Mouse (Mus musculus): Measurements from ENCODE around the gene Cdh13. TPM values are rescaled to one million over a fixed set of nuclear protein-coding genes. Genes with fewer than 3 reads are reported as not detected.
A peak's percentile ranks its signal among the peaks of the same experiment; 100 is the strongest.

Gene Cdh13
- polyA plus RNA-seq, 1 experiment from 2014 or later, result 5.6 TPM

- Histone ChIP-seq H3K27me3 (replicated peaks; ENCODE audit: control insufficient read depth, insufficient read depth, low read length) (no peaks in the 10 kb centered on the region), H3K9ac (ENCODE audit: low read depth, low read length) (no peak overlapping the region), H3K4me1 (replicated peaks; ENCODE audit: control insufficient read depth, insufficient read depth, low read length) (no peaks in the 10 kb centered on the region), H3K9me3 (ENCODE audit: control insufficient read depth) (no peaks in the 10 kb centered on the region), H3K4me2 (replicated peaks; ENCODE audit: low read depth) (no peak overlapping the region), H3K27ac (ENCODE audit: low read depth, low read length) (no peak overlapping the region), H3K4me3 (ENCODE audit: low read depth, low read length) (no peak overlapping the region), H3K36me3 (ENCODE audit: control insufficient read depth, insufficient read depth) (no peaks in the 10 kb centered on the region)
- 72% methylated on average over 3 of the region's 3 CpGs for WGBS
- no peak for ATAC-seq
- TF ChIP-seq CTCF (IDR thresholded peaks at IDR 0.05; ENCODE audit: low read depth), result no peak
Measured at GRCm38 (mm10) chr8:118849515-118849914, 566.0 kb downstream of the Cdh13 start.

- Histone ChIP-seq H3K27ac (ENCODE audit: low read depth, low read length) (no peak overlapping the region), H3K36me3 (ENCODE audit: control insufficient read depth, insufficient read depth) (no peaks in the 10 kb centered on the region), H3K9me3 (ENCODE audit: control insufficient read depth) (no peaks in the 10 kb centered on the region), H3K9ac (ENCODE audit: low read depth, low read length) (no peak overlapping the region), H3K4me1 (replicated peaks; ENCODE audit: control insufficient read depth, insufficient read depth, low read length) (no peaks in the 10 kb centered on the region), H3K27me3 (replicated peaks; ENCODE audit: control insufficient read depth, insufficient read depth, low read length) (no peaks in the 10 kb centered on the region), H3K4me3 (ENCODE audit: low read depth, low read length) (no peak overlapping the region), H3K4me2 (replicated peaks; ENCODE audit: low read depth) (no peak overlapping the region)
- no peak for ATAC-seq
- 29% methylated on average over 6 of the region's 6 CpGs for WGBS
- peak; percentile 92 for TF ChIP-seq CTCF (IDR thresholded peaks at IDR 0.05; ENCODE audit: low read depth)
Measured at GRCm38 (mm10) chr8:118850381-118850780, 566.8 kb downstream of the Cdh13 start.

- no peaks in the 10 kb centered on the region for H3K36me3 ChIP-seq (ENCODE audit: control insufficient read depth, insufficient read depth)
- no peaks in the 10 kb centered on the region for H3K9me3 ChIP-seq (ENCODE audit: control insufficient read depth)
- H3K4me2 ChIP-seq (replicated peaks; ENCODE audit: low read depth), result no peak overlapping the region
- no peak for TF ChIP-seq CTCF (IDR thresholded peaks at IDR 0.05; ENCODE audit: low read depth)
- whole genome bisulfite sequencing, result 97% methylated on average over 10 of the region's 10 CpGs
- H3K27ac ChIP-seq (ENCODE audit: low read depth, low read length), result no peak overlapping the region
- H3K4me3 ChIP-seq (ENCODE audit: low read depth, low read length), result no peak overlapping the region
- no peaks in the 10 kb centered on the region for H3K27me3 ChIP-seq (replicated peaks; ENCODE audit: control insufficient read depth, insufficient read depth, low read length)
- H3K4me1 ChIP-seq (replicated peaks; ENCODE audit: control insufficient read depth, insufficient read depth, low read length), result no peaks in the 10 kb centered on the region
- H3K9ac ChIP-seq (ENCODE audit: low read depth, low read length), result no peak overlapping the region
- no peak for ATAC-seq
Measured at GRCm38 (mm10) chr8:118851361-118851760, 567.8 kb downstream of the Cdh13 start.

- H3K9ac ChIP-seq (ENCODE audit: low read depth, low read length), result no peak overlapping the region
- 79% methylated on average over 12 of the region's 12 CpGs for WGBS
- no peak for TF ChIP-seq CTCF (IDR thresholded peaks at IDR 0.05; ENCODE audit: low read depth)
- ATAC-seq, result no peak
- no peaks in the 10 kb centered on the region for H3K9me3 ChIP-seq (ENCODE audit: control insufficient read depth)
- no peak overlapping the region for H3K27ac ChIP-seq (ENCODE audit: low read depth, low read length)
- no peak overlapping the region for H3K4me3 ChIP-seq (ENCODE audit: low read depth, low read length)
- H3K4me2 ChIP-seq (replicated peaks; ENCODE audit: low read depth), result no peak overlapping the region
- H3K36me3 ChIP-seq (ENCODE audit: control insufficient read depth, insufficient read depth), result no peaks in the 10 kb centered on the region
- no peaks in the 10 kb centered on the region for H3K27me3 ChIP-seq (replicated peaks; ENCODE audit: control insufficient read depth, insufficient read depth, low read length)
- no peaks in the 10 kb centered on the region for H3K4me1 ChIP-seq (replicated peaks; ENCODE audit: control insufficient read depth, insufficient read depth, low read length)
Measured at GRCm38 (mm10) chr8:118852861-118853260, 569.3 kb downstream of the Cdh13 start.

- Histone ChIP-seq H3K4me2 (replicated peaks; ENCODE audit: low read depth) (no peak overlapping the region), H3K9ac (ENCODE audit: low read depth, low read length) (no peak overlapping the region), H3K27me3 (replicated peaks; ENCODE audit: control insufficient read depth, insufficient read depth, low read length) (no peaks in the 10 kb centered on the region), H3K36me3 (ENCODE audit: control insufficient read depth, insufficient read depth) (no peaks in the 10 kb centered on the region), H3K4me1 (replicated peaks; ENCODE audit: control insufficient read depth, insufficient read depth, low read length) (no peaks in the 10 kb centered on the region), H3K27ac (ENCODE audit: low read depth, low read length) (no peak overlapping the region), H3K9me3 (ENCODE audit: control insufficient read depth) (no peaks in the 10 kb centered on the region), H3K4me3 (ENCODE audit: low read depth, low read length) (no peak overlapping the region)
- ATAC-seq, result no peak
- 71% methylated on average over 8 of the region's 8 CpGs for WGBS
- TF ChIP-seq CTCF (IDR thresholded peaks at IDR 0.05; ENCODE audit: low read depth), result no peak
Measured at GRCm38 (mm10) chr8:118854656-118855055, 571.1 kb downstream of the Cdh13 start.

- Histone ChIP-seq H3K4me1 (replicated peaks; ENCODE audit: control insufficient read depth, insufficient read depth, low read length) (no peaks in the 10 kb centered on the region), H3K27me3 (replicated peaks; ENCODE audit: control insufficient read depth, insufficient read depth, low read length) (no peaks in the 10 kb centered on the region), H3K9me3 (ENCODE audit: control insufficient read depth) (no peaks in the 10 kb centered on the region), H3K4me3 (ENCODE audit: low read depth, low read length) (no peak overlapping the region), H3K9ac (ENCODE audit: low read depth, low read length) (no peak overlapping the region), H3K4me2 (replicated peaks; ENCODE audit: low read depth) (no peak overlapping the region), H3K27ac (ENCODE audit: low read depth, low read length) (no peak overlapping the region), H3K36me3 (ENCODE audit: control insufficient read depth, insufficient read depth) (no peaks in the 10 kb centered on the region)
- ATAC-seq, result no peak
- TF ChIP-seq CTCF (IDR thresholded peaks at IDR 0.05; ENCODE audit: low read depth), result no peak
- WGBS, result 73% methylated on average over 6 of the region's 6 CpGs
Measured at GRCm38 (mm10) chr8:118866332-118866731, 582.8 kb downstream of the Cdh13 start.

- Histone ChIP-seq H3K36me3 (ENCODE audit: control insufficient read depth, insufficient read depth) (no peaks in the 10 kb centered on the region), H3K4me2 (replicated peaks; ENCODE audit: low read depth) (no peak overlapping the region), H3K4me1 (replicated peaks; ENCODE audit: control insufficient read depth, insufficient read depth, low read length) (no peaks in the 10 kb centered on the region), H3K27ac (ENCODE audit: low read depth, low read length) (no peak overlapping the region), H3K27me3 (replicated peaks; ENCODE audit: control insufficient read depth, insufficient read depth, low read length) (no peaks in the 10 kb centered on the region), H3K9ac (ENCODE audit: low read depth, low read length) (no peak overlapping the region), H3K9me3 (ENCODE audit: control insufficient read depth) (no peaks in the 10 kb centered on the region), H3K4me3 (ENCODE audit: low read depth, low read length) (no peak overlapping the region)
- no peak for ATAC-seq
- no peak for TF ChIP-seq CTCF (IDR thresholded peaks at IDR 0.05; ENCODE audit: low read depth)
- 83% methylated on average over 8 of the region's 8 CpGs for WGBS
Measured at GRCm38 (mm10) chr8:118870711-118871110, 587.2 kb downstream of the Cdh13 start.
